Mouse (Mus musculus): Measurements from ENCODE around the gene Cdk5rap3. TPM values are rescaled to one million over a fixed set of nuclear protein-coding genes. Genes with fewer than 3 reads are reported as not detected.

Cdk5rap3 gene
- total and polyA plus RNA-seq, 2 experiments from 2014 or later = 23.6 to 45.1 TPM

DNA sequence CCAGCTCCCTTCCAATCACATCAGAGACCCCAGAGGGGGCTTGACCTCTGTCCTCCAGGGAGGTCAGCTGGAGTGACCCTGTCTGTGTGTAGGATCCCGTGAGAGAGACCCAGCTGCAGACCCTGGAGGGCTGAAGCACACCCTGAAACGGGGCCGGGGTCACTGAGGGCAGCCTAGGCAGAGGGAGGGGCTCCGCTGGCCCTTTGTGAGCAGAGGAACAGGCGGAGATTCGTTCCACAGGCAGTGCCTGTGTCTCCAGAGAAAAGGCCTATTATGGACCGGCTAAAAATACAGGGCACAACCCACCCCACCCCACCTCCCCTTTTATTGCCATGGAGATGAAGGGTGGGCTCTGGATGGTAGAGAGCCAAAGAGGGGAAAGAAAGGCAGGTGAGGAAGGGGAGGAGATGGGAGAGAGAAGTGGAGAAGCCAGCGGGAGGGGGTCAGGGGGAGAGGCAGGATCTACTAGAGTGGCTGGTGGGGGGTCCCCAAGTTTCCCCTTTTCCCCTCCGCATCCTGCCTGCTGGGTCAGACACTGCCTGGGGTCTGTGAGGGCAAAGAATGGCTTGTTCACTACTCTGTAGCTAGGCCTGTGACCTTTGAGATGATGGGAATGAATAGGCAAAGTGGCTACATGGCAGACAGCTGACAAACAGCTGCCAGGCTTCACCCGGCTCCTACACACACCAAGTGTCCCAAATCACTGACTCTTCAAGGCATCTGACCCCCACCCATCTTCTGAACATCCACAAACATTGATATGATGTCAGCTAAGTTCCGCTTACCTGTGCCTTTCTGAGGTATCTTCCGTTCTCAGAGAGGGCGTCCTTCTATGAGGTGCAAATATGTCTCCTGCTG lies 16.6 kb downstream of the Cdk5rap3 start:
- H3K9ac ChIP-seq (replicated peaks; ENCODE audit: low read depth, low read length) = no peak overlapping the region
- DNase-seq (ENCODE audit: low spot score) (no peak), ATAC-seq (ENCODE audit: insufficient read depth, low read depth) (no peak)
- no peak overlapping the region for H3K27ac ChIP-seq (ENCODE audit: low read depth)
- no peaks in the 10 kb centered on the region for H3K36me3 ChIP-seq (replicated peaks; ENCODE audit: control insufficient read depth, insufficient read depth, low read length)
- no peaks in the 10 kb centered on the region for H3K27me3 ChIP-seq (ENCODE audit: control insufficient read depth, insufficient read depth, low read length)
- no peaks in the 10 kb centered on the region for H3K9me3 ChIP-seq (replicated peaks; ENCODE audit: control insufficient read depth, low read length)
- no peak overlapping the region for H3K4me3 ChIP-seq (ENCODE audit: low read depth, low read length)
- WGBS = 58% methylated on average over 13 of the region's 13 CpGs
- H3K4me1 ChIP-seq (ENCODE audit: control insufficient read depth, insufficient read depth) = no peaks in the 10 kb centered on the region; the same call in 1 of the 2 replicates
- no peak overlapping the region for H3K4me2 ChIP-seq (ENCODE audit: low read depth, low read length)
- no peak for TF ChIP-seq CTCF (IDR thresholded peaks at IDR 0.05; ENCODE audit: low read depth)
- no peak for TF ChIP-seq EP300 (IDR thresholded peaks at IDR 0.05; ENCODE audit: low read depth)

DNA sequence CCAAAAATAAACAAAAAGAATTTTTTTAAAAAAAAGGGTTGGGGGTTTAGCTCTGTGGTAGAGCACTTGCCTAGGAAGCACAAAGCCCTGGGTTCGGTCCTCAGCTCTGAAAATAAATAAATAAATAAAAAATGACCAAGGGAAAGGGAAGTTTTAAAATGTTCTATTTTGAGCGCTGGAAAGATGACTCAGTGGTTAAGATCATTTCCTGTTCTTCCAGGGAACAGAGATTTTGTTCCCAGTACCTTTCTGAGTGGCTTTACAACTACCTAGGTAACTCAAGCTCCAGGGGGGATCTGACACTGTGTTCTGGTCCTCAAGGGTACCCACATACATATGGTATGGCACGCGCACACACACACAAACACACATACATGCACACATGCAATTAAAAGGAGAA lies 20.4 kb downstream of the Cdk5rap3 start:
- Histone ChIP-seq H3K9ac (replicated peaks; ENCODE audit: low read depth, low read length) (no peak overlapping the region), H3K4me2 (ENCODE audit: low read depth, low read length) (no peak overlapping the region), H3K27me3 (ENCODE audit: control insufficient read depth, insufficient read depth, low read length) (no peaks in the 10 kb centered on the region), H3K4me3 (ENCODE audit: low read depth, low read length) (no peak overlapping the region), H3K9me3 (replicated peaks; ENCODE audit: control insufficient read depth, low read length) (no peaks in the 10 kb centered on the region), H3K36me3 (replicated peaks; ENCODE audit: control insufficient read depth, insufficient read depth, low read length) (no peaks in the 10 kb centered on the region), H3K4me1 (ENCODE audit: control insufficient read depth, insufficient read depth) (no peaks in the 10 kb centered on the region; the same call in 1 of the 2 replicates), H3K27ac (ENCODE audit: low read depth) (peak overlapping the region; percentile 51)
- DNase-seq (ENCODE audit: low spot score) (no peak), ATAC-seq (ENCODE audit: insufficient read depth, low read depth) (no peak)
- WGBS = 69% methylated on average over 4 of the region's 4 CpGs
- TF ChIP-seq EP300 (IDR thresholded peaks at IDR 0.05; ENCODE audit: low read depth) = no peak

DNA sequence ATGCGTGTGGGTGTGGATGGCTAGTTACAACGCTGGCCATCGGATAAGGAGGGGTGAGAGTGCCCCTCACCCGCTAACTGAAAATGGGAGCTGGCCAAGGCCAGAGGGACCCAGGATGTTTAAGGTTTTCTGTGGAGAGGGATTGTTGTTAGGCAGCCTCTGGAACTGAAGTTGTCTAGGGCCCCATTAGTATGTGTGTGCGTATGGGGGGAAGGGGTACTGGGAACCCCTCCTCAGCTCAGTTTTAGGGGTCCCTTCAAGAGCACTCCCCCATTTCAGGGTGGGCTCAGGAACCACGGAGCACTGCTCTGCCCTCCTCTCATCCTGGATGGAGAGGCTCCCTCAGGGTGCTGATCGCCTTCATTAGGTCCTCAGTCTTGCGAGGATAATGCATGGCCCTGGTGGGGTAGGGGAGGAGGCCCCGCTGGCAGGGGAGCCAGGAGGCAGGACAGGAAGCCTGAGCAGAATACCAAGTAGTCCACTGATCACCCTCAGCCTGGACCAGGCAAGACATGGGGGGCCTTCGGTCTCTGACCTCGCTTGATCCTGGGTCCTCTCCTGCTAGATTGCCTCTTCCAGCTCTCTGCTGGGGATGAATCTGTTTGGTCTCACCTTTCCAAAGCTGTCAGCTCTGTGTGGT lies 23.0 kb downstream of the Cdk5rap3 start:
- Histone ChIP-seq H3K4me1 (ENCODE audit: control insufficient read depth, insufficient read depth) (no peaks in the 10 kb centered on the region; the same call in 1 of the 2 replicates), H3K4me2 (ENCODE audit: low read depth, low read length) (no peak overlapping the region), H3K27ac (ENCODE audit: low read depth) (no peak overlapping the region), H3K4me3 (ENCODE audit: low read depth, low read length) (no peak overlapping the region), H3K36me3 (replicated peaks; ENCODE audit: control insufficient read depth, insufficient read depth, low read length) (no peaks in the 10 kb centered on the region), H3K9ac (replicated peaks; ENCODE audit: low read depth, low read length) (no peak overlapping the region), H3K9me3 (replicated peaks; ENCODE audit: control insufficient read depth, low read length) (no peaks in the 10 kb centered on the region), H3K27me3 (ENCODE audit: control insufficient read depth, insufficient read depth, low read length) (no peaks in the 10 kb centered on the region)
- TF ChIP-seq CTCF (IDR thresholded peaks at IDR 0.05; ENCODE audit: low read depth) (no peak), EP300 (IDR thresholded peaks at IDR 0.05; ENCODE audit: low read depth) (no peak)
- no peak for DNase-seq (ENCODE audit: low spot score)
- 55% methylated on average over 11 of the region's 11 CpGs for WGBS
- ATAC-seq (ENCODE audit: insufficient read depth, low read depth) = no peak

DNA sequence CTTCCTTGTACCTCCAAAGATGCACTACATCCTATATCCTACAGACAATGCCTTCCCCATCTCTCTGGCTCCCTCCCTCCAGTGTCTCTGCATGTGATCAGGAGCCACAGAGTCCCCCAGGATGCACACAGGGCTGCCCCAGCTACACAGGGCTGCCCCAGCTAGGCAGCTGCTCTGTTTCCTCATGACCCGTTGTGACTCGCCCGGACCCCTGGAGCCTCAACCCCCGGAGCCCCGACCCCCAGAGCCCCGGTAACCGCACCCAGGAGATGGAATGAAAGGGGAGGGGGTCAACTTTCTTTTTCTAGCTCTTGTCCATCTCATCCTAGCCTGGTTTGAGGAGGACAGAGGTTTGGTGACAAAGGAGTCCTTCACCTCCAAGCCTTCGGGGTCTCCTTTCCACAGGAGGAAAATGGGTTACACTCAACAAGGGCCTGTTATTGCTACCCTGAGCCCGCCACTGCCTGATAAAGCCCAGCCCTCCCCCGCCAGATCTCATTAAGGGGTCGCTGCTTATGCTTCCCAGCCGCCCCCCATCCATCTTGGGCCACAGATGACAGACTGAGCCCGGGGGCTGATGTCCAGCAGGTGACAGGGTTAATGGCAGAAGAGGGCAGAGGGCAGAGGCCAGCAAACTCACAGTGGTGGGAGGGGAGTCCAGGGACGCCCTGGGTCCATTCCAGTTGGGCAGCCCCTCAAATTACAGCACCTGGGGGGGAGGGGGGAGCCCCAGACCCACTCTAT lies 24.3 kb downstream of the Cdk5rap3 start:
- TF ChIP-seq EP300 (IDR thresholded peaks at IDR 0.05; ENCODE audit: low read depth) (no peak), CTCF (IDR thresholded peaks at IDR 0.05; ENCODE audit: low read depth) (no peak)
- no peaks in the 10 kb centered on the region; the same call in 1 of the 2 replicates for H3K4me1 ChIP-seq (ENCODE audit: control insufficient read depth, insufficient read depth)
- no peaks in the 10 kb centered on the region for H3K27me3 ChIP-seq (ENCODE audit: control insufficient read depth, insufficient read depth, low read length)
- H3K4me2 ChIP-seq (ENCODE audit: low read depth, low read length) = no peak overlapping the region
- H3K9ac ChIP-seq (replicated peaks; ENCODE audit: low read depth, low read length) = no peak overlapping the region
- ATAC-seq (ENCODE audit: insufficient read depth, low read depth) (no peak), DNase-seq (ENCODE audit: low spot score) (no peak)
- no peaks in the 10 kb centered on the region for H3K9me3 ChIP-seq (replicated peaks; ENCODE audit: control insufficient read depth, low read length)
- H3K36me3 ChIP-seq (replicated peaks; ENCODE audit: control insufficient read depth, insufficient read depth, low read length) = no peaks in the 10 kb centered on the region
- no peak overlapping the region for H3K27ac ChIP-seq (ENCODE audit: low read depth)
- 64% methylated on average over 14 of the region's 14 CpGs for WGBS
- H3K4me3 ChIP-seq (ENCODE audit: low read depth, low read length) = no peak overlapping the region

DNA sequence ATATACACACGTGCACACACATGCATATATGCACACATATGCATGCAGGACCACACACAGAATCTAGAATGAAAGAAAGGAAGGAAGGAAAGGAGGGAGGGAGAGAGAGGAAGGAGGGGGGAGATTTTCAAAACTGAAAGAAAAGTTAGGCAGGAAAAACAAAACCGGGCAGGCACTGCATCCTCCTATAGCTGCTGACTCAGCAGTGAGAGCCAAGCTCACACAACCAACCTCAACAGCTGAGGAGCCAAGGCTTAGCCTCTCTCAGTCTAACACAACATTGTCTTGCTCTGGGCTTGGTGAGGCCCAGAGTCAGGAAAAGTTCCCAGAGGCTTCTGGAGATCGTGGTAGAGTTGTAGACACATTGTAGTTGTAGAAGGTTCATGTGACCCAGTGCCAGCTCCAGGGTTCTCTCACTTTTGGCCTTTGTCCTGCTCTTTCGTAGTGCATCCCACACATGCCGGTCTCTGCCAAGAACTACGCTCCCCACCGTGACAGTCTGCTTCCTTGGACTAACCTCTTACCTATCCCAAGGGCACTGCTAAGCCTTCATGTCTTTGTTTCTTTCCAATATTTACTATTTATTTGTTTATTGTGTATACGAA lies 29.3 kb downstream of the Cdk5rap3 start:
- Histone ChIP-seq H3K4me1 (ENCODE audit: control insufficient read depth, insufficient read depth) (no peaks in the 10 kb centered on the region), H3K4me2 (ENCODE audit: low read depth, low read length) (no peak overlapping the region), H3K4me3 (ENCODE audit: low read depth, low read length) (no peak overlapping the region), H3K27ac (ENCODE audit: low read depth) (no peak overlapping the region), H3K9ac (replicated peaks; ENCODE audit: low read depth, low read length) (no peak overlapping the region), H3K9me3 (replicated peaks; ENCODE audit: control insufficient read depth, low read length) (no peaks in the 10 kb centered on the region), H3K27me3 (ENCODE audit: control insufficient read depth, insufficient read depth, low read length) (no peaks in the 10 kb centered on the region), H3K36me3 (replicated peaks; ENCODE audit: control insufficient read depth, insufficient read depth, low read length) (no peaks in the 10 kb centered on the region)
- DNase-seq (ENCODE audit: low spot score) (no peak), ATAC-seq (ENCODE audit: insufficient read depth, low read depth) (no peak)
- 67% methylated on average over 8 of the region's 8 CpGs for WGBS
- TF ChIP-seq EP300 (IDR thresholded peaks at IDR 0.05; ENCODE audit: low read depth) = no peak
- TF ChIP-seq CTCF (IDR thresholded peaks at IDR 0.05; ENCODE audit: low read depth) = no peak
